Mouse (Mus musculus): ENCODE results near the gene Grap.

DNA sequence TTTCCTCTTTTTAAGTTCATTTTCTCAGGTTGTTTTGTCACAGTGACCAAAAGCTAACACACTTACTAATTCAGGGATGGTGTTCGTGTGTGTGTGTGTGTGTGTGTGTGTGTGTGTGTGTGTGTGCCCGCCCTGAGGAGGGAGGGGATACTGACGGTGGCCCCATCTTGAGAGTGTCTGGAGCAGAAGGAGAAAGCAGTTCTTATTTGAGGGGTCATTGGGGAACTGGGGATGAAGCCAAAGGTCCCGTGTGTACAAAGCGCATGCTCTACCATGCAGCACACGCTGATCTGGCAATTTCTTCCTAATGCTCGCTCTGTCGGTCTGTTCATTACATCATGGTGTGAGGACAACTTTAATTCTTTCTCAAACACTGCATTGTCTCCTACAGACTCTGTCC lies 34.5 kb upstream of the Grap start:
- TF ChIP-seq CTCF (IDR thresholded peaks at IDR 0.05; ENCODE audit: low read depth) (no peak), EP300 (IDR thresholded peaks at IDR 0.05; ENCODE audit: low read depth) (no peak)
